Mouse (Mus musculus) embryonic facial prominence, embryonic 11.5 days (tissue): ENCODE results near the gene Hist1h1d. TPM values are rescaled to one million over a fixed set of nuclear protein-coding genes. Genes with fewer than 3 reads are reported as not detected.
"Not testable (repeated sequence)": the region's sequence is repeated elsewhere in the genome, so short reads cannot be mapped to it uniquely, and the experiment has no call there.

Source experiments
- ATAC-seq: fragments of 200-750 bp; cut with Nextera tagmentation; replicated peaks from 2 replicates; pipeline ENCODE4 v1.8.0; 2017; ENCODE audit warnings: low read depth; ENCODE audit not compliant: insufficient number of reproducible peaks, low FRiP score, low TSS enrichment
- DNase-seq: peaks from one replicate; pipeline ENCODE4 v3.0.0-alpha.2; 2015; ENCODE audit warnings: low spot score
- H3K27ac ChIP-seq: fragments of 300-500 bp; sonication (generic); replicated peaks from 2 replicates; pipeline ENCODE4 v1.5.1; 2014; ENCODE audit warnings: mild to moderate bottlenecking, low read depth, low read length, control low read depth
- H3K27me3 ChIP-seq: fragments of 300-500 bp; sonication (generic); 2 replicates; pipeline ENCODE4 v1.6.1; 2014; ENCODE audit warnings: mild to moderate bottlenecking, low read length, moderate library complexity, mixed read lengths; ENCODE audit not compliant: control insufficient read depth, insufficient read depth
- H3K36me3 ChIP-seq: fragments of 300-500 bp; sonication (generic); replicated peaks from 2 replicates; pipeline ENCODE4 v1.6.1; 2014; ENCODE audit warnings: low read depth, mild to moderate bottlenecking, low read length, moderate library complexity, mixed read lengths; ENCODE audit not compliant: control insufficient read depth, insufficient read depth
- H3K4me1 ChIP-seq: fragments of 300-500 bp; sonication (generic); 2 replicates; pipeline ENCODE4 v1.6.1; 2014; ENCODE audit warnings: low read length, mixed read lengths; ENCODE audit not compliant: control insufficient read depth, insufficient read depth
- H3K4me2 ChIP-seq: fragments of 300-500 bp; sonication (generic); 2 replicates; pipeline ENCODE4 v1.6.1; 2014; ENCODE audit warnings: low read depth, mild to moderate bottlenecking, control low read depth, low read length, moderate library complexity
- H3K4me3 ChIP-seq: fragments of 300-500 bp; sonication (generic); 2 replicates; pipeline ENCODE4 v1.5.1; 2014; ENCODE audit warnings: low read depth, low read length, control low read depth
- H3K9ac ChIP-seq: fragments of 300-500 bp; sonication (generic); replicated peaks from 2 replicates; pipeline ENCODE4 v1.6.1; 2014; ENCODE audit warnings: mild to moderate bottlenecking, control low read depth, low read length
- H3K9me3 ChIP-seq: fragments of 300-500 bp; sonication (generic); replicated peaks from 2 replicates; pipeline ENCODE4 v1.6.1; 2016; ENCODE audit warnings: mild to moderate bottlenecking, low read length, inconsistent platforms, mixed read lengths; ENCODE audit not compliant: control insufficient read depth
- WGBS: fragments of 180-500 bp; shearing (Covaris S2); extraction: QIAGEN DNeasy Blood & Tissue Kit; methylation state at CpG from one replicate; pipeline ENCODE4 v1.1.7; 2014; 5-methylcytosine and 5-hydroxymethylcytosine counted together
- polyA plus RNA-seq: library from polyadenylated mRNA; unstranded; fragments of >200 nt; fragmentation: Nextera tagmentation; extraction: Ambion mirVana; gene quantifications from 2 replicates; pipeline ENCODE4 v1.2.1, GENCODE M21; 2014

Hist1h1d gene
- polyA plus RNA-seq, 1 experiment from 2014 or later: 0.53 TPM

DNA sequence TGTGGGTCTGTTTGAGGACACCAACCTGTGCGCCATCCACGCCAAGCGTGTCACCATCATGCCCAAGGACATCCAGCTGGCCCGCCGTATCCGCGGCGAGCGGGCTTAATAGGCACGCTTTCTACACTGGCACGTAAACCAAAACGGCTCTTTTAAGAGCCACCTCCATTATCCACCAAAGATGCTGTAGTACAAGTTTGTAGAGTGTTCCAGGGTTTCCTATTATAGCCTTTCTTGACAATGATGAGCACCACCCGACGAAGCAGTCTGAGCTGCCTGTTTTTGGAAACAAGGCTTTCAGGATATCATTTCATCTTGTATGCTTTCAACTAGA is 8.3 kb upstream of the Hist1h1d start:
- DNase-seq, H3K36me3 ChIP-seq, H3K27me3 ChIP-seq, H3K9me3 ChIP-seq, H3K4me1 ChIP-seq: not testable (repeated sequence)
- peak; percentile 26 for ATAC-seq
- WGBS: under 1% methylated on average over 11 of the region's 14 CpGs
- H3K27ac ChIP-seq: peak overlapping the region; percentile 80; the same call in 1 of the 2 replicates
- H3K9ac ChIP-seq: peak overlapping the region; percentile 46; the same call in 1 of the 2 replicates
- H3K4me3 ChIP-seq: peak overlapping the region; percentile 38
- 0 out of 2 replicates have a peak overlapping the region, but pooled peaks have one; percentile 29 for H3K4me2 ChIP-seq

- Histone ChIP-seq H3K9me3 (no peaks in the 10 kb centered on the region), H3K4me1 (no peaks in the 10 kb centered on the region), H3K4me3 (no peak overlapping the region), H3K36me3 (no peaks in the 10 kb centered on the region), H3K27ac (no peak overlapping the region), H3K27me3 (no peaks in the 10 kb centered on the region), H3K4me2 (no peak overlapping the region), H3K9ac (no peak overlapping the region)
- ATAC-seq (no peak), DNase-seq (no peak)
- 86% methylated on average over 5 of the region's 5 CpGs for WGBS
These were observed 6.4 kb upstream of the Hist1h1d start for GRCm38 (mm10) chr13:23546694-23547093.

GRCm38 (mm10) chr13:23550761-23551145 is 2.3 kb upstream of the Hist1h1d start:
- H3K4me2 ChIP-seq: peak overlapping the region; percentile 50
- no peaks in the 10 kb centered on the region for H3K36me3 ChIP-seq
- ATAC-seq (no peak), DNase-seq (peak; percentile 72)
- H3K4me3 ChIP-seq: peak overlapping the region; percentile 40
- peak overlapping the region; percentile 65 for H3K9ac ChIP-seq
- 6% methylated on average over 3 of the region's 3 CpGs for WGBS
- H3K4me1 ChIP-seq: no peaks in the 10 kb centered on the region
- H3K27ac ChIP-seq: peak overlapping the region; percentile 92
- H3K9me3 ChIP-seq: no peaks in the 10 kb centered on the region
- H3K27me3 ChIP-seq: no peaks in the 10 kb centered on the region

GRCm38 (mm10) chr13:23551146-23551834 is 1.8 kb upstream of the Hist1h1d start, which contains the start of gene Hist1h4f:
Gene Hist1h4f (minus strand): TSS chr13:23551648.
- not testable (repeated sequence) for H3K9me3 ChIP-seq, H3K4me1 ChIP-seq, H3K27me3 ChIP-seq, H3K36me3 ChIP-seq
- DNase-seq: peak; percentile 96
- under 1% methylated on average over 47 of the region's 47 CpGs for WGBS
- ATAC-seq: peak; percentile 79
- Histone ChIP-seq H3K4me3 (peak within 1 kb of the TSS; percentile 40), H3K9ac (peak within 1 kb of the TSS; percentile 65), H3K27ac (peak within 1 kb of the TSS; percentile 92), H3K4me2 (peak within 1 kb of the TSS; percentile 50)

DNA sequence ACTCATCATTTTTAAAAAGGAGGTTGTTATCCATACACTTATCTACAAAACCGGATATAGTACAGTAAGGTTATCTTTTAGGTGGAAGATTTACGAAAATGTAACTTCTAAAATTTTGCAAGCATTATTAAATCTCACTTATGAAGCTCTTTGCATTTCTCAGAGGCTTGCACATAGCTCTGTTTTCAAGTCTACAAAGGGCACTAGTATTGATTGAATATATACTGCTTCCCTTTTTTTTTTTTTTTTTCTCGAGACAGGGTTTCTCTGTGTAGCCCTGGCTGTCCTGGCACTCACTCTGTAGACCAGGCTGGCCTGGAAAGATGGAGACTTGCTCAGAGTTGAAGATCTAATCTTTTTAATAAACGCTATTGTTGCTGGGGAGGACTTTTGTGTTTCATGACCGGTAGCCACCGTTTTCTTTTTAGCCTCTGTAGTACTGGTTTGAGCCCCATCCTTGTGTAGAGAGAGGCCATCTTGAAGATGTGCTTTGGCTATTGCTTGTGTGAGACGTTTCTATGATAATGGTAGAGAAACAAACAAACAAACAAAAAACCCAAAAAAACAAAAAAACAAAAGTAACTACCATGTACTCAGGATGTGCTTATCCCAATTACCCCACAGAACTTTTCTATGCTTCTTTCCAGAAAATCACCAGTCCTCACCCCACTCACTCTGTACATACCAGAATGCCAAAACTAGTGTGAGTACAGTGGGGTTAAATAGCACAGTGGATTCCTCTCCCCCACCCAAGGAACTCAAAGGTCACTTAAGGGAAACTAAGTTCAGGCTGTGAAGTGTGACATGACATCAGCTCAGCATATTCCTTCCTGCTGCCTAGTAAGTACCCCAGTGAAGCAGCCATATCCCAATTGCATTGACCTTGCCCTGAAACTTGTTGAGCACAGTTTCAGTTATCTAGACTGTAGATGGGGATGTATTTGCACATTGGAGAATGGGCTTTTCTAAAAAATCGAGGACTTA is 839 bp upstream of the Hist1h1d start:
- H3K4me3 ChIP-seq: peak overlapping the region; percentile 40; the same call in 1 of the 2 replicates
- H3K27ac ChIP-seq: peak overlapping the region; percentile 92
- no peaks in the 10 kb centered on the region for H3K36me3 ChIP-seq
- WGBS: 61% methylated on average over 8 of the region's 8 CpGs
- DNase-seq (peak; percentile 33), ATAC-seq (no peak)
- peak overlapping the region; percentile 3; the same call in 1 of the 2 replicates for H3K4me2 ChIP-seq
- H3K9me3 ChIP-seq: no peaks in the 10 kb centered on the region
- H3K27me3 ChIP-seq: no peaks in the 10 kb centered on the region
- no peaks in the 10 kb centered on the region for H3K4me1 ChIP-seq
- peak overlapping the region; percentile 65 for H3K9ac ChIP-seq

DNA sequence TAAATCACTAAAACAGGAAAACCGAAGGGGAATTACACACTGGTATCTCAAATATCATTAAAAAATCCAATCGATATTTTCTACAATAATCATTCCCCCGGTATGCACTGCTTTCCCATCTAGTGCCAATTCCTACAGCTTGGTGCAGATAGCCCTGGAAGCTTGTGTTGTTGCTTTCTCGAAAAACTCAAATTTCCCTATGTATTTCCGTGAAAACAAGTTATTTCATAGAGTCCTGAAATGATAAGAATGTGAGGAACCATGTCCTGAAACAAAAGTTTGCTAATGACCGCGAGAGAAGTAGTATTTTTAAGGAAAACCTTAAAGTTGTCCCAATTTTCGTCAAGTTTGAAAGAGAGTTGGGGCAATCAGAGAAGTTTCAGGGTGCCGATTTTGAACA is 1.3 kb downstream of the Hist1h1d start:
- Histone ChIP-seq H3K4me1 (no peaks in the 10 kb centered on the region), H3K9me3 (no peaks in the 10 kb centered on the region), H3K27me3 (no peaks in the 10 kb centered on the region), H3K4me2 (peak overlapping the region; percentile 80), H3K9ac (peak overlapping the region; percentile 80), H3K36me3 (no peaks in the 10 kb centered on the region), H3K27ac (peak overlapping the region; percentile 98), H3K4me3 (peak overlapping the region; percentile 64)
- ATAC-seq (no peak), DNase-seq (no peak)
- 28% methylated on average over 9 of the region's 9 CpGs for WGBS

DNA sequence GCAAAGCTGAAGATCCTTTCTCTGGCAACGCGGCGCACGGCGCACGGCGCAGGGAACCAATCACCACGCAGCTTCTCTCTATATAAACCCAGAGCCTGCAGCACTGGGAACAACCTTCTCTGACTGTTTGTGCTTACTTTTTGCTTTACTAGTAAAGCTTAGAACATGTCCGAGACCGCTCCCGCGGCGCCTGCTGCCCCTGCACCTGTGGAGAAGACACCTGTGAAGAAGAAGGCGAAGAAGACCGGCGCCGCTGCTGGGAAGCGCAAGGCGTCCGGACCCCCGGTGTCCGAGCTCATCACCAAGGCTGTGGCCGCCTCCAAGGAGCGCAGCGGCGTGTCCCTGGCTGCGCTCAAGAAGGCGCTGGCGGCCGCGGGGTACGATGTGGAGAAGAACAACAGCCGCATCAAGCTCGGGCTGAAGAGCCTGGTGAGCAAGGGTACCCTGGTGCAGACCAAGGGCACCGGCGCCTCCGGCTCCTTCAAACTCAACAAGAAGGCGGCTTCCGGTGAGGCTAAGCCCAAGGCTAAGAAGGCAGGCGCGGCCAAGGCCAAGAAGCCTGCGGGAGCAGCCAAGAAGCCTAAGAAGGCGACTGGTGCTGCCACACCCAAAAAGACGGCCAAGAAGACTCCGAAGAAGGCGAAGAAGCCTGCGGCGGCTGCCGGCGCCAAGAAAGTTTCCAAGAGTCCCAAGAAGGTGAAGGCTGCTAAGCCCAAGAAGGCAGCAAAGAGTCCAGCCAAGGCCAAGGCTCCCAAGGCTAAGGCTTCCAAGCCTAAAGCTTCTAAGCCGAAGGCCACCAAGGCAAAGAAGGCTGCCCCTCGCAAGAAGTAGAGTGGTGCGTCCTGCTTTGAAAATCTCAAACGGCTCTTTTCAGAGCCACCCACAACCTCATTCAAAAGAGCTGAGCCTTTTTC is 2.1 kb downstream of the Hist1h1d start:
- peak overlapping the region; percentile 98 for H3K27ac ChIP-seq

More for the DNA sequence above, 2.1 kb downstream of the Hist1h1d start:
- Histone ChIP-seq H3K9me3 (no peaks in the 10 kb centered on the region), H3K36me3 (no peaks in the 10 kb centered on the region), H3K4me1 (no peaks in the 10 kb centered on the region), H3K9ac (peak overlapping the region; percentile 80), H3K27me3 (no peaks in the 10 kb centered on the region), H3K4me2 (peak overlapping the region; percentile 80), H3K4me3 (peak overlapping the region; percentile 64)
- under 1% methylated on average over 51 of the region's 54 CpGs for WGBS
- DNase-seq (peak; percentile 94), ATAC-seq (peak; percentile 88)
